Mouse (Mus musculus) embryo, embryonic 11.5 days (tissue): ENCODE data around the gene Herc2.

Experiments
- DNase-seq: peaks from one replicate; pipeline ENCODE4 v3.0.0-alpha.2; 2012; ENCODE audit warnings: low read depth, low spot score

Gene Herc2

GRCm38 (mm10) chr7:56066634-56067033 is 16.6 kb downstream of the Herc2 start:
- DNase-seq: no peak

GRCm38 (mm10) chr7:56071724-56072123 is 21.7 kb downstream of the Herc2 start:
- no peak for DNase-seq

- no peak for DNase-seq
Measured at GRCm38 (mm10) chr7:56083034-56083433, 33.0 kb downstream of the Herc2 start.

- no peak for DNase-seq
Measured at GRCm38 (mm10) chr7:56089097-56089496, 39.1 kb downstream of the Herc2 start.

- DNase-seq: no peak
Measured at GRCm38 (mm10) chr7:56091445-56091844, 41.4 kb downstream of the Herc2 start.

- DNase-seq: no peak
Measured at GRCm38 (mm10) chr7:56102293-56102847, 52.4 kb downstream of the Herc2 start.

- no peak for DNase-seq
Measured at GRCm38 (mm10) chr7:56112999-56113398, 63.0 kb downstream of the Herc2 start.

- no peak for DNase-seq
Measured at GRCm38 (mm10) chr7:56114148-56114547, 64.2 kb downstream of the Herc2 start.

GRCm38 (mm10) chr7:56120968-56121367 is 71.0 kb downstream of the Herc2 start:
- no peak for DNase-seq

GRCm38 (mm10) chr7:56121425-56121824 is 71.4 kb downstream of the Herc2 start:
- no peak for DNase-seq

GRCm38 (mm10) chr7:56128080-56128479 is 78.1 kb downstream of the Herc2 start:
- DNase-seq: no peak

- no peak for DNase-seq
Measured at GRCm38 (mm10) chr7:56129577-56129976, 79.6 kb downstream of the Herc2 start.

- DNase-seq: no peak
Measured at GRCm38 (mm10) chr7:56131548-56131947, 81.6 kb downstream of the Herc2 start.

GRCm38 (mm10) chr7:56138706-56139105 is 88.7 kb downstream of the Herc2 start:
- no peak for DNase-seq

GRCm38 (mm10) chr7:56146424-56146823 is 96.4 kb downstream of the Herc2 start:
- no peak for DNase-seq

- DNase-seq: no peak
Measured at GRCm38 (mm10) chr7:56148925-56149324, 98.9 kb downstream of the Herc2 start.

- no peak for DNase-seq
Measured at GRCm38 (mm10) chr7:56151885-56152676, 102.1 kb downstream of the Herc2 start.

- no peak for DNase-seq
Measured at GRCm38 (mm10) chr7:56153161-56153560, 103.2 kb downstream of the Herc2 start.

GRCm38 (mm10) chr7:56153625-56154024 is 103.6 kb downstream of the Herc2 start:
- DNase-seq: no peak

GRCm38 (mm10) chr7:56163316-56163715 is 113.3 kb downstream of the Herc2 start:
- no peak for DNase-seq

GRCm38 (mm10) chr7:56168713-56169112 is 118.7 kb downstream of the Herc2 start:
- no peak for DNase-seq

GRCm38 (mm10) chr7:56177371-56177770 is 127.4 kb downstream of the Herc2 start:
- DNase-seq: no peak

GRCm38 (mm10) chr7:56191041-56191440 is 141.0 kb downstream of the Herc2 start:
- DNase-seq: no peak
